Mouse (Mus musculus) midbrain, embryonic 12.5 days (tissue): Measurements from ENCODE around the gene Atg4a-ps. TPM values are rescaled to one million over a fixed set of nuclear protein-coding genes. Genes with fewer than 3 reads are reported as not detected.
"Not testable (repeated sequence)": the region's sequence is repeated elsewhere in the genome, so short reads cannot be mapped to it uniquely, and the experiment has no call there.

Source experiments
- ATAC-seq: fragments of 200-750 bp; cut with Nextera tagmentation; 2 replicates; pipeline ENCODE4 v1.8.0; 2017; ENCODE audit warnings: low read depth, moderate TSS enrichment, moderate library complexity; ENCODE audit not compliant: low FRiP score
- H3K27ac ChIP-seq: fragments of 300-500 bp; sonication (generic); replicated peaks from 2 replicates; pipeline ENCODE4 v1.5.1; 2016; ENCODE audit warnings: mild to moderate bottlenecking
- H3K27me3 ChIP-seq: fragments of 300-500 bp; sonication (generic); 2 replicates; pipeline ENCODE4 v1.6.1; 2016; ENCODE audit warnings: mild to moderate bottlenecking
- H3K36me3 ChIP-seq: fragments of 300-500 bp; sonication (generic); 2 replicates; pipeline ENCODE4 v1.6.1; 2016
- H3K4me1 ChIP-seq: fragments of 300-500 bp; sonication (generic); 2 replicates; pipeline ENCODE4 v1.6.1; 2016
- H3K4me2 ChIP-seq: fragments of 300-500 bp; sonication (generic); replicated peaks from 2 replicates; pipeline ENCODE4 v1.6.1; 2016; ENCODE audit warnings: mild to moderate bottlenecking, moderate library complexity
- H3K4me3 ChIP-seq: fragments of 300-500 bp; sonication (generic); 2 replicates; pipeline ENCODE4 v1.5.1; 2016; ENCODE audit warnings: mild to moderate bottlenecking
- H3K9ac ChIP-seq: fragments of 300-500 bp; sonication (generic); replicated peaks from 2 replicates; pipeline ENCODE4 v1.6.1; 2016; ENCODE audit warnings: mild to moderate bottlenecking, moderate library complexity
- H3K9me3 ChIP-seq: fragments of 300-500 bp; sonication (generic); 2 replicates; pipeline ENCODE4 v1.6.1; 2016; ENCODE audit warnings: mild to moderate bottlenecking
- WGBS: fragments of 180-500 bp; shearing (Covaris S2); methylation state at CpG from one replicate; pipeline ENCODE4 v1.1.7; 2016; 5-methylcytosine and 5-hydroxymethylcytosine counted together
- polyA plus RNA-seq: library from polyadenylated mRNA; unstranded; fragments of >200 nt; fragmentation: Nextera tagmentation; extraction: Ambion mirVana; gene quantifications from 2 replicates; pipeline ENCODE4 v1.2.1, GENCODE M21; 2016

Atg4a-ps gene
- 0.26 TPM in 1 of 2 replicates, not detected in the other for polyA plus RNA-seq

GRCm38 (mm10) chr3:103645968-103646367, at the start of gene Atg4a-ps:
Gene Atg4a-ps, minus strand, starts transcription at chr3:103646068.
- H3K36me3 ChIP-seq, H3K9me3 ChIP-seq, H3K27ac ChIP-seq, ATAC-seq, H3K4me1 ChIP-seq, H3K4me2 ChIP-seq, H3K4me3 ChIP-seq, H3K9ac ChIP-seq, H3K27me3 ChIP-seq: not testable (repeated sequence)
- 91% methylated on average over 2 of the region's 2 CpGs for WGBS

GRCm38 (mm10) chr3:103695556-103695955, 49.7 kb upstream of the Atg4a-ps start:
- no peak overlapping the region for H3K9ac ChIP-seq
- H3K9me3 ChIP-seq: no peaks in the 10 kb centered on the region
- no peak for ATAC-seq
- H3K36me3 ChIP-seq: no peaks in the 10 kb centered on the region
- no peak overlapping the region for H3K27ac ChIP-seq
- no peaks in the 10 kb centered on the region for H3K4me1 ChIP-seq
- no peaks in the 10 kb centered on the region for H3K27me3 ChIP-seq
- H3K4me2 ChIP-seq: no peak overlapping the region
- H3K4me3 ChIP-seq: no peak overlapping the region
- WGBS: 60% methylated on average over 3 of the region's 3 CpGs

DNA sequence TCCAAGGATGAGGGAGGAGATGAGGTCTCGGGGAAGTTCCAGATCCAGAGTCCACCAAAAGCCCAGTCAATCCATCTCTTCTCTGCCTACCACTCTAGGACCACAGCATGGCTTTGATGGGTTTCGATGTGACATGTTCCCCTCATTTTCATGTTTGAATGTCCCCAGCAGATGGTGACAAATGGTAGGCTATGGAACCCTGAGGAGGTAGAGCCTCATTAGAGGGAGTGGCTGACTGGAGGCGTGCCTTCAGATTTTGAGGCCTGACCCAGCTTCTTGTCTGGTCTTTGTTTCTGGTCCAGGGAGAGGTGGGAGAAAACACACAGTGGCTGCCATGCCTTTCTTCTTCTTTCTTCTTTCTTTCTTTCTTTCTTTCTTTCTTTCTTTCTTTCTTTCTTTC, 44.6 kb upstream of the Atg4a-ps start:
- no peaks in the 10 kb centered on the region for H3K36me3 ChIP-seq
- H3K9me3 ChIP-seq: no peaks in the 10 kb centered on the region
- WGBS: 74% methylated on average over 3 of the region's 3 CpGs
- no peak overlapping the region for H3K9ac ChIP-seq
- no peak for ATAC-seq
- H3K4me1 ChIP-seq: no peaks in the 10 kb centered on the region
- no peak overlapping the region for H3K27ac ChIP-seq
- no peak overlapping the region for H3K4me2 ChIP-seq
- no peaks in the 10 kb centered on the region for H3K27me3 ChIP-seq
- no peak overlapping the region for H3K4me3 ChIP-seq

DNA sequence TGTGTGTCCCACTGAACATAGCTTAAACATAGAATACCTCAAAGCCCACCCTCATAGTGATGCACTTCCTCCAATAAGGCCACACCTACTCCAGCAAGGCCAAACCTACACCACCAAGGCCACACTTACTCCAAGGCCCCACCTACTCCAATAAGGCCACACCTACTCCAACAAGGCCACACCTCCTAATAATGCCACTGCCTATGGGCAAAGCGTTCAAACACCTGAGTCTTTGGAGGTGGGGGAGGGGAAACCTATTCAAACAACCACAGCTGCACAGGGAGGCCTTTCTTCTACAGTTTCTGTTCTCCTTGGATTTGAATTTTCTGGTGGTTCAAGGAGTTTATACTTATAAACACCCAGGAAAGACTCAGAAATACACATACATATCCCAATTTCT, 43.2 kb upstream of the Atg4a-ps start:
- no peak for ATAC-seq
- Histone ChIP-seq H3K4me1 (peaks cover under 1% of the 10 kb centered on the region; the same call in 1 of the 2 replicates), H3K9me3 (no peaks in the 10 kb centered on the region), H3K4me2 (no peak overlapping the region), H3K27ac (no peak overlapping the region), H3K9ac (no peak overlapping the region), H3K36me3 (no peaks in the 10 kb centered on the region), H3K4me3 (no peak overlapping the region), H3K27me3 (no peaks in the 10 kb centered on the region)
- WGBS: 93% methylated on average over 1 of the region's 1 CpGs

GRCm38 (mm10) chr3:103683966-103684319, 38.1 kb upstream of the Atg4a-ps start:
- H3K4me1 ChIP-seq: peaks cover 9% of the 10 kb centered on the region
- peak overlapping the region; percentile 37; the same call in 1 of the 2 replicates for H3K4me2 ChIP-seq
- ATAC-seq: no peak
- H3K36me3 ChIP-seq: no peaks in the 10 kb centered on the region
- no peak overlapping the region for H3K9ac ChIP-seq
- H3K4me3 ChIP-seq: no peak overlapping the region
- WGBS: 40% methylated on average over 5 of the region's 5 CpGs
- no peaks in the 10 kb centered on the region for H3K9me3 ChIP-seq
- no peaks in the 10 kb centered on the region for H3K27me3 ChIP-seq
- peak overlapping the region; percentile 15; the same call in 1 of the 2 replicates for H3K27ac ChIP-seq

- H3K9ac ChIP-seq: no peak overlapping the region
- no peaks in the 10 kb centered on the region for H3K36me3 ChIP-seq
- peak overlapping the region; percentile 15; the same call in 1 of the 2 replicates for H3K27ac ChIP-seq
- under 1% methylated on average over 21 of the region's 21 CpGs for WGBS
- ATAC-seq: peak; percentile 41; the same call in 1 of the 2 replicates
- no peaks in the 10 kb centered on the region for H3K27me3 ChIP-seq
- H3K4me1 ChIP-seq: peaks cover 12% of the 10 kb centered on the region
- no peaks in the 10 kb centered on the region for H3K9me3 ChIP-seq
- H3K4me3 ChIP-seq: no peak overlapping the region
- H3K4me2 ChIP-seq: peak overlapping the region; percentile 37
Measured at GRCm38 (mm10) chr3:103683234-103683965, 37.5 kb upstream of the Atg4a-ps start.

DNA sequence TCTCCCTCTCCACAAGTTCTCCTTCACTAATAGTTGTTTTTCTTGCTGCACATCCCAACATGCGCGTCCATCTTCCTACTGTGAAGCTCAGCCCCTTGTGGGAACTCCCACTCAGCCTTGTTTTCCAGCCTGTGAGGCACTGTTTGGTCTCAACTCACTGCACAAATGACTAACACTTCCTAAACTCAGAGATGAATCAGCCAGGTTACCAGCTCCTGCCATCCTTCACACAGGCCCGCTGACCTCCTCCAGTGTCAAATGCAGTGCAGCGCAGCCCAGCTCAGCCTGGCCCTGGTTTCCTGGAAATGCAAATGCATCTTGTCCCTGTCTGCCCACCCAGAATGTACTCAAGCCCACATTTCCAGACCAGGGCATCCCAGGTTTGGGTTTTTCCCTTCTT, 36.6 kb upstream of the Atg4a-ps start:
- H3K4me3 ChIP-seq: no peak overlapping the region
- no peaks in the 10 kb centered on the region for H3K27me3 ChIP-seq
- 45% methylated on average over 4 of the region's 4 CpGs for WGBS
- H3K4me1 ChIP-seq: peaks cover 12% of the 10 kb centered on the region
- no peaks in the 10 kb centered on the region for H3K9me3 ChIP-seq
- H3K9ac ChIP-seq: no peak overlapping the region
- no peak overlapping the region for H3K4me2 ChIP-seq
- H3K36me3 ChIP-seq: no peaks in the 10 kb centered on the region
- ATAC-seq: no peak
- no peak overlapping the region for H3K27ac ChIP-seq

DNA sequence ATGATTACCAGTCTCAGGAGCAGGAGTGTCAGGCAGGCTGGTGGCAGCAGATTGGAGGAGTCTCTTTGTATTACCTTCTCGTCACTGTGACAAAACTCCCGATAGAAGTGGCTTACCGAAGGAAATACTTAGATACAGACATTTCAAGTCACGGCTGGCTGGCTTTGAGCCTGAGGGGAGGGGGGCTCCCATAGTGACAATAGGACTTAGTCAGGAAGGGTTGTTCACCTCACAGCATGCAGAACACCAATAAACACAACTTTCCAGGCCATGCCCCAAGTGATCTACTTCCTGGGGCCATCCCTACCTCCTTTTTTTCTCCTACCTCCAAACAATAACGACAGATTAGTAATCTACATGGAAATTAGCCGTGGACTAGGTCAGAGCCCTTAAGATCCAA, 32.9 kb upstream of the Atg4a-ps start:
- no peak for ATAC-seq
- no peaks in the 10 kb centered on the region for H3K27me3 ChIP-seq
- 7% methylated on average over 6 of the region's 6 CpGs for WGBS
- no peak overlapping the region for H3K9ac ChIP-seq
- H3K4me3 ChIP-seq: no peak overlapping the region
- H3K4me1 ChIP-seq: peaks cover 9% of the 10 kb centered on the region
- H3K9me3 ChIP-seq: no peaks in the 10 kb centered on the region
- no peak overlapping the region for H3K27ac ChIP-seq
- H3K36me3 ChIP-seq: no peaks in the 10 kb centered on the region
- no peak overlapping the region for H3K4me2 ChIP-seq

- no peaks in the 10 kb centered on the region for H3K36me3 ChIP-seq
- H3K27ac ChIP-seq: no peak overlapping the region
- H3K4me3 ChIP-seq: no peak overlapping the region
- no peaks in the 10 kb centered on the region for H3K9me3 ChIP-seq
- H3K9ac ChIP-seq: no peak overlapping the region
- no peak overlapping the region for H3K4me2 ChIP-seq
- ATAC-seq: no peak
- peaks cover 4% of the 10 kb centered on the region; the same call in 1 of the 2 replicates for H3K27me3 ChIP-seq
- H3K4me1 ChIP-seq: no peaks in the 10 kb centered on the region
- 23% methylated on average over 7 of the region's 7 CpGs for WGBS
Measured at GRCm38 (mm10) chr3:103672716-103673115, 26.8 kb upstream of the Atg4a-ps start.

DNA sequence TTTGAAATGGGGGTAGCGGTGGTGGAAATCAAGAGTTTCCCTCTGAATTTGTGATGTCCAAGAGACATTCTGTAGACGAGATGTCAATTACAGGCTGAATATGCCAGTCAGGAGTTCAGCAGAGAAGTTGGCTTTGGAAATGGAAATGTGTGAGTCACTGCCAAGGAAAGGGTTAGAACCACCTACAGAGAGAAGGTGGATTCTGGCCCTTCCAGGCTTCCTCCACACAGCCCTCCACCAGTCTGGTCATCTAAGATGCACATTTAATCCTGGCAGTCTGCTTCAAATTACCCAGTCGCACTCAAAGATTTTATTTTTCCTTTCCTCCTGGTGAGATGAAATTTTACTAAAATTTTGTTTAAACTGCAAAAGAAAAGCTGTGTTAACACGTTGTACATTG, 26.2 kb upstream of the Atg4a-ps start:
- no peak for ATAC-seq
- Histone ChIP-seq H3K9ac (no peak overlapping the region), H3K4me3 (no peak overlapping the region), H3K27ac (no peak overlapping the region), H3K36me3 (no peaks in the 10 kb centered on the region), H3K4me2 (no peak overlapping the region), H3K27me3 (peaks cover 4% of the 10 kb centered on the region; the same call in 1 of the 2 replicates), H3K9me3 (no peaks in the 10 kb centered on the region), H3K4me1 (no peaks in the 10 kb centered on the region)
- 78% methylated on average over 4 of the region's 4 CpGs for WGBS

DNA sequence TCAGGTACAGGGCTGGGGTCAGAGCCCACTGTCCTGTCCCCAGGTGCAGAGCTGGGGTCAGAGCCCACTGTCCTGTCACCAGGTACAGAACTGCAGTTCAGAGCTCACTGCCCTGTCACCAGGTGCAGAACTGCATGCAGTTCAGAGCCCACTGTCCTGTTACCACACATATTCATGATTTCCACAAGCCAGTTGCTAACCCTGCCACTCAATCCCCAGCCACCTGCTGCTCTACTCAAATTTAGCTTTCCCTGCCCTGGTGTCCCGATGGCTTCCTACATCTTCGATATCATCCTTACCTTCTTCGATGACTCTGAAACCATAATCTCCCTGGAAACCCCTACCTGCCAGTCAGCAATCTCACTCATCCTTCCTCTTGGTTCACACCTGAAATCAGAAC, 17.5 kb upstream of the Atg4a-ps start:
- Histone ChIP-seq H3K4me1 (no peaks in the 10 kb centered on the region), H3K9me3 (no peaks in the 10 kb centered on the region), H3K4me2 (no peak overlapping the region), H3K4me3 (no peak overlapping the region), H3K27me3 (no peaks in the 10 kb centered on the region), H3K36me3 (no peaks in the 10 kb centered on the region), H3K9ac (no peak overlapping the region), H3K27ac (no peak overlapping the region)
- ATAC-seq: no peak
- 94% methylated on average over 3 of the region's 3 CpGs for WGBS

- no peak overlapping the region for H3K4me3 ChIP-seq
- WGBS: 92% methylated on average over 8 of the region's 8 CpGs
- H3K9me3 ChIP-seq: no peaks in the 10 kb centered on the region
- no peaks in the 10 kb centered on the region for H3K27me3 ChIP-seq
- H3K9ac ChIP-seq: no peak overlapping the region
- no peak overlapping the region for H3K4me2 ChIP-seq
- H3K4me1 ChIP-seq: no peaks in the 10 kb centered on the region
- H3K27ac ChIP-seq: no peak overlapping the region
- no peak for ATAC-seq
- no peaks in the 10 kb centered on the region for H3K36me3 ChIP-seq
Measured at GRCm38 (mm10) chr3:103661714-103662113, 15.8 kb upstream of the Atg4a-ps start.

- Histone ChIP-seq H3K27me3 (no peaks in the 10 kb centered on the region), H3K4me3 (no peak overlapping the region), H3K36me3 (no peaks in the 10 kb centered on the region), H3K4me2 (no peak overlapping the region), H3K9ac (no peak overlapping the region), H3K27ac (no peak overlapping the region), H3K9me3 (no peaks in the 10 kb centered on the region), H3K4me1 (no peaks in the 10 kb centered on the region)
- no peak for ATAC-seq
- 91% methylated on average over 2 of the region's 2 CpGs for WGBS
Measured at GRCm38 (mm10) chr3:103660012-103660411, 14.1 kb upstream of the Atg4a-ps start.
